Mouse (Mus musculus) stomach, postnatal 0 days (tissue): ENCODE results near the gene Fshr.

ENCODE experiments used
- CTCF ChIP-seq: IDR thresholded peaks from 2 replicates; pipeline ENCODE4 v1.5.1; 2016; ENCODE audit warnings: antibody characterized with exemption, low read depth, mild to moderate bottlenecking, moderate library complexity
- EP300 ChIP-seq: optimal IDR thresholded peaks from 2 replicates; pipeline ENCODE3; 2016; ENCODE audit warnings: antibody characterized with exemption

DNA sequence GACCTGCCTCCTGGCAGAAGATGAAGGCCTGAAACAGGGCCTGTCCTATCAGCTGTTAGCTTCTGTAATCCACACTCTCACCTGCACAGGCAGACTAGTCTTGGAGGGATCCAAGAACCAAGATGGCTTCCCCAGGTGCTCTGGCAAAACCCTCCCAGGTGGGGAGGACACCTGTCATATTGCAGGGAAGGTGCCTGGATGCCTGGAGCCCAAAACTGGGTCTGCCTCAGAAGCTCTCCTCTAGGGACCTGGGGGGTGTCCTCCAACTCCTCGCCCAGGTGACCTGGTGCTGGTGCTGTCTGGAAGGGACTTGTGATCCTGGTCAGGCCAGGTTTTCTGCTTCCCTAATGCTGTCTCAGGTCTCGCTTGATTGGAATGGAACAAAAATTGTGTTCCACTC is 167.5 kb downstream of the Fshr start:
- TF ChIP-seq CTCF (no peak), EP300 (no peak)
